Mouse (Mus musculus) embryonic facial prominence, embryonic 10.5 days (tissue): ENCODE measurements around the gene Etl4. TPM values are rescaled to one million over a fixed set of nuclear protein-coding genes. Genes with fewer than 3 reads are reported as not detected.
"Not testable (repeated sequence)": the region's sequence is repeated elsewhere in the genome, so short reads cannot be mapped to it uniquely, and the experiment has no call there.

Source experiments
- DNase-seq: peaks from one replicate; pipeline ENCODE4 v3.0.0-alpha.2; 2017; ENCODE audit warnings: low spot score
- H3K27ac ChIP-seq: fragments of 300-500 bp; sonication (generic); replicated peaks from 2 replicates; pipeline ENCODE4 v1.5.1; 2016; ENCODE audit warnings: mild to moderate bottlenecking
- H3K27me3 ChIP-seq: fragments of 300-500 bp; sonication (generic); replicated peaks from 2 replicates; pipeline ENCODE4 v1.6.1; 2016; ENCODE audit warnings: low read depth, mild to moderate bottlenecking; ENCODE audit not compliant: poor library complexity, severe bottlenecking
- H3K36me3 ChIP-seq: fragments of 300-500 bp; sonication (generic); replicated peaks from 2 replicates; pipeline ENCODE4 v1.6.1; 2016; ENCODE audit warnings: mild to moderate bottlenecking, moderate library complexity
- H3K4me1 ChIP-seq: fragments of 300-500 bp; sonication (generic); 2 replicates; pipeline ENCODE4 v1.6.1; 2016
- H3K4me3 ChIP-seq: fragments of 300-500 bp; sonication (generic); 2 replicates; pipeline ENCODE4 v1.5.1; 2016; ENCODE audit warnings: mild to moderate bottlenecking, moderate library complexity
- H3K9me3 ChIP-seq: fragments of 300-500 bp; sonication (generic); 2 replicates; pipeline ENCODE4 v1.6.1; 2016; ENCODE audit warnings: mild to moderate bottlenecking
- WGBS: fragments of 180-500 bp; shearing (Covaris S2); methylation state at CpG from one replicate; pipeline ENCODE4 v1.1.7; 2016; 5-methylcytosine and 5-hydroxymethylcytosine counted together
- polyA plus RNA-seq: library from polyadenylated mRNA; unstranded; fragments of >200 nt; fragmentation: Nextera tagmentation; extraction: Ambion mirVana; gene quantifications from 2 replicates; pipeline ENCODE4 v1.2.1, GENCODE M21; 2016

Gene Etl4
- polyA plus RNA-seq, 1 experiment from 2014 or later: 26.1 TPM

- 92% methylated on average over 6 of the region's 6 CpGs for WGBS
- not testable (repeated sequence) for H3K9me3 ChIP-seq, H3K27ac ChIP-seq, H3K36me3 ChIP-seq, H3K4me1 ChIP-seq, H3K4me3 ChIP-seq, H3K27me3 ChIP-seq, DNase-seq
Observed at GRCm38 (mm10) chr2:20682203-20682602, 772.6 kb downstream of the Etl4 start.

GRCm38 (mm10) chr2:20689389-20689788 is 779.8 kb downstream of the Etl4 start:
- H3K9me3 ChIP-seq: no peaks in the 10 kb centered on the region
- H3K4me1 ChIP-seq: peaks cover 5% of the 10 kb centered on the region
- DNase-seq: peak; percentile 15
- WGBS: 34% methylated on average over 3 of the region's 3 CpGs
- no peak overlapping the region for H3K4me3 ChIP-seq
- no peak overlapping the region for H3K27ac ChIP-seq
- no peaks in the 10 kb centered on the region for H3K36me3 ChIP-seq
- H3K27me3 ChIP-seq: no peaks in the 10 kb centered on the region

GRCm38 (mm10) chr2:20692898-20693297 is 783.3 kb downstream of the Etl4 start:
- no peaks in the 10 kb centered on the region for H3K27me3 ChIP-seq
- no peak overlapping the region for H3K4me3 ChIP-seq
- H3K27ac ChIP-seq: no peak overlapping the region
- WGBS: 87% methylated on average over 3 of the region's 3 CpGs
- DNase-seq: no peak
- peaks cover 5% of the 10 kb centered on the region for H3K4me1 ChIP-seq
- no peaks in the 10 kb centered on the region for H3K36me3 ChIP-seq
- H3K9me3 ChIP-seq: no peaks in the 10 kb centered on the region

GRCm38 (mm10) chr2:20693772-20694171 is 784.2 kb downstream of the Etl4 start:
- H3K36me3 ChIP-seq: no peaks in the 10 kb centered on the region
- no peaks in the 10 kb centered on the region for H3K27me3 ChIP-seq
- no peak for DNase-seq
- no peak overlapping the region for H3K27ac ChIP-seq
- no peak overlapping the region for H3K4me3 ChIP-seq
- WGBS: 95% methylated on average over 1 of the region's 1 CpGs
- no peaks in the 10 kb centered on the region for H3K9me3 ChIP-seq
- H3K4me1 ChIP-seq: peaks cover 5% of the 10 kb centered on the region

- 70% methylated on average over 1 of the region's 1 CpGs for whole genome bisulfite sequencing
- DNase-seq: no peak
- no peaks in the 10 kb centered on the region for H3K36me3 ChIP-seq
- no peak overlapping the region for H3K27ac ChIP-seq
- no peaks in the 10 kb centered on the region for H3K9me3 ChIP-seq
- no peaks in the 10 kb centered on the region for H3K27me3 ChIP-seq
- H3K4me1 ChIP-seq: no peaks in the 10 kb centered on the region
- no peak overlapping the region for H3K4me3 ChIP-seq
Observed at GRCm38 (mm10) chr2:20697719-20698118, 788.1 kb downstream of the Etl4 start.

- Histone ChIP-seq H3K27ac (no peak overlapping the region), H3K36me3 (peaks cover 10% of the 10 kb centered on the region; the same call in 1 of the 2 replicates), H3K9me3 (no peaks in the 10 kb centered on the region), H3K27me3 (no peaks in the 10 kb centered on the region), H3K4me1 (no peaks in the 10 kb centered on the region), H3K4me3 (no peak overlapping the region)
- 87% methylated on average over 4 of the region's 4 CpGs for WGBS
- no peak for DNase-seq
Observed at GRCm38 (mm10) chr2:20705110-20705509, 795.5 kb downstream of the Etl4 start.

- no peak overlapping the region for H3K4me3 ChIP-seq
- WGBS: 91% methylated on average over 7 of the region's 7 CpGs
- no peak for DNase-seq
- peaks cover 13% of the 10 kb centered on the region for H3K36me3 ChIP-seq
- H3K9me3 ChIP-seq: no peaks in the 10 kb centered on the region
- H3K4me1 ChIP-seq: no peaks in the 10 kb centered on the region
- H3K27ac ChIP-seq: no peak overlapping the region
- no peaks in the 10 kb centered on the region for H3K27me3 ChIP-seq
Observed at GRCm38 (mm10) chr2:20710589-20710988, 801.0 kb downstream of the Etl4 start.

- Histone ChIP-seq H3K36me3 (peaks cover 13% of the 10 kb centered on the region), H3K9me3 (no peaks in the 10 kb centered on the region), H3K4me1 (no peaks in the 10 kb centered on the region), H3K27ac (no peak overlapping the region), H3K27me3 (no peaks in the 10 kb centered on the region), H3K4me3 (no peak overlapping the region)
- no peak for DNase-seq
- WGBS: 80% methylated on average over 2 of the region's 2 CpGs
Observed at GRCm38 (mm10) chr2:20711024-20711423, 801.4 kb downstream of the Etl4 start.

- Histone ChIP-seq H3K27me3 (no peaks in the 10 kb centered on the region), H3K4me3 (no peak overlapping the region), H3K9me3 (no peaks in the 10 kb centered on the region), H3K27ac (no peak overlapping the region), H3K4me1 (peaks cover 32% of the 10 kb centered on the region), H3K36me3 (no peaks in the 10 kb centered on the region)
- 90% methylated on average over 4 of the region's 4 CpGs for WGBS
- DNase-seq: no peak
Observed at GRCm38 (mm10) chr2:20719105-20719504, 809.5 kb downstream of the Etl4 start.

GRCm38 (mm10) chr2:20721098-20721497 is 811.5 kb downstream of the Etl4 start:
- no peaks in the 10 kb centered on the region for H3K36me3 ChIP-seq
- DNase-seq: no peak
- H3K27me3 ChIP-seq: 0 out of 2 replicates have a peak, but pooled peaks cover 4% of the 10 kb centered on the region
- no peaks in the 10 kb centered on the region for H3K9me3 ChIP-seq
- no peak overlapping the region for H3K27ac ChIP-seq
- 91% methylated on average over 3 of the region's 3 CpGs for WGBS
- peaks cover 47% of the 10 kb centered on the region for H3K4me1 ChIP-seq
- H3K4me3 ChIP-seq: no peak overlapping the region

GRCm38 (mm10) chr2:20722165-20722991 is 812.8 kb downstream of the Etl4 start:
- peak; percentile 33 for DNase-seq
- Histone ChIP-seq H3K27me3 (0 out of 2 replicates have a peak, but pooled peaks cover 4% of the 10 kb centered on the region), H3K9me3 (no peaks in the 10 kb centered on the region), H3K4me1 (peaks cover 60% of the 10 kb centered on the region), H3K4me3 (peak overlapping the region; percentile 44), H3K27ac (peak overlapping the region; percentile 77), H3K36me3 (no peaks in the 10 kb centered on the region)
- WGBS: 15% methylated on average over 15 of the region's 15 CpGs

GRCm38 (mm10) chr2:20723990-20724745 is 814.6 kb downstream of the Etl4 start:
- no peaks in the 10 kb centered on the region for H3K9me3 ChIP-seq
- H3K4me1 ChIP-seq: peaks cover 66% of the 10 kb centered on the region
- 0 out of 2 replicates have a peak, but pooled peaks cover 4% of the 10 kb centered on the region for H3K27me3 ChIP-seq
- H3K4me3 ChIP-seq: no peak overlapping the region
- 25% methylated on average over 2 of the region's 2 CpGs for WGBS
- no peak for DNase-seq
- peak overlapping the region; percentile 54 for H3K27ac ChIP-seq
- no peaks in the 10 kb centered on the region for H3K36me3 ChIP-seq
